ENCODE assay signal across 15 mouse cellular contexts in the genomic region with DNA sequence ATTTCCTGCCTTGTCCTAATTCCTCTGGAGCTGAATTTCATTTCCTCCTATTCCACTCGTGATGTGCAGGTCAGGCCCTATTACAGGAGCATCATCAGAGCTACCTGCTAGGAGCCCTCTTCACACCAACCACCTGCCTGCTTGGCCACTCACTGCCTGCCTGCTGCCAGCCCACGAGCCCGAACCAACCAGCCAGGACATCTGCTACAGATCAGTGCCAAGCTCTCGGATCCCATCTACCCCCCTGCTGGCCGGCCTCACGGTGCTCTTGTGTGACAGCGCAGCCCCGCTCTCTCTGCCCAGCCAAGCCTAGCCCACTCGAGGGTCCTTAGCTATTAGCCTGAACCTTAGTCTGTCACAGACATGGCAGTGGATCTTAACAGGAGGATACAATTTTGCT.
A peak's percentile ranks its signal among the peaks of the same experiment; 100 is the strongest.
DNase-seq lines count a peak whose midpoint lies in the region; ATAC-seq lines count a peak whose summit lies in the region.
"Had no signal": no experiment of that assay in that cellular context is flagged by ENCODE, and none has a peak within 500 bp of the region (broad histone marks: within the 10 kb centered on the region; RNA-seq: fewer than 3 reads in every experiment).

No protein-coding gene starts in this region.

- H3K27ac ChIP-seq in hindbrain, embryonic 14.5 days: no peak overlapping the region
- H3K27ac ChIP-seq in hindbrain, embryonic 11.5 days (ENCODE audit: low read depth, low read length): no peak overlapping the region
- H3K27ac ChIP-seq: embryonic facial prominence, embryonic 12.5 days; heart, embryonic 15.5 days had no signal

- H3K36me3 ChIP-seq in hindbrain, embryonic 14.5 days (replicated peaks; ENCODE audit: control insufficient read depth, insufficient read depth): no peaks in the 10 kb centered on the region
- no peaks in the 10 kb centered on the region for H3K36me3 ChIP-seq in hindbrain, embryonic 11.5 days (ENCODE audit: control insufficient read depth, insufficient read depth, low read length)
- H3K36me3 ChIP-seq in megakaryocyte, embryonic 14.5 days (replicated peaks; ENCODE audit: low read length): no peaks in the 10 kb centered on the region
- H3K36me3 ChIP-seq: embryonic facial prominence, embryonic 12.5 days; G1E; heart, embryonic 15.5 days had no signal

- no peak overlapping the region for H3K9ac ChIP-seq in hindbrain, embryonic 14.5 days
- no peak overlapping the region for H3K9ac ChIP-seq in hindbrain, embryonic 11.5 days (ENCODE audit: low read depth, low read length)
- H3K9ac ChIP-seq: embryonic facial prominence, embryonic 12.5 days; heart, embryonic 15.5 days had no signal

- no peaks in the 10 kb centered on the region for H3K27me3 ChIP-seq in hindbrain, embryonic 14.5 days (ENCODE audit: control insufficient read depth, insufficient read depth, low read length)
- H3K27me3 ChIP-seq in hindbrain, embryonic 11.5 days (ENCODE audit: control insufficient read depth, insufficient read depth, low read length): no peaks in the 10 kb centered on the region
- H3K27me3 ChIP-seq in megakaryocyte, embryonic 14.5 days (replicated peaks): no peaks in the 10 kb centered on the region
- H3K27me3 ChIP-seq: embryonic facial prominence, embryonic 12.5 days; heart, embryonic 15.5 days had no signal

- no peaks in the 10 kb centered on the region for H3K4me1 ChIP-seq in hindbrain, embryonic 14.5 days (replicated peaks; ENCODE audit: control insufficient read depth, insufficient read depth, low read length)
- no peaks in the 10 kb centered on the region for H3K4me1 ChIP-seq in hindbrain, embryonic 11.5 days (replicated peaks; ENCODE audit: control insufficient read depth, insufficient read depth, low read length)
- no peaks in the 10 kb centered on the region for H3K4me1 ChIP-seq in megakaryocyte, embryonic 14.5 days
- H3K4me1 ChIP-seq: embryonic facial prominence, embryonic 12.5 days; heart, embryonic 15.5 days had no signal

- H3K4me2 ChIP-seq in hindbrain, embryonic 14.5 days (replicated peaks): no peak overlapping the region
- no peak overlapping the region for H3K4me2 ChIP-seq in hindbrain, embryonic 11.5 days (replicated peaks; ENCODE audit: low read depth, low read length)
- H3K4me2 ChIP-seq: embryonic facial prominence, embryonic 12.5 days; heart, embryonic 15.5 days had no signal

- WGBS in hindbrain, embryonic 14.5 days: 57% methylated on average over 9 of the region's 9 CpGs
- 72% methylated on average over 9 of the region's 9 CpGs for WGBS in hindbrain, embryonic 11.5 days

- H3K9me3 ChIP-seq in hindbrain, embryonic 14.5 days (ENCODE audit: control insufficient read depth, low read length): no peaks in the 10 kb centered on the region
- H3K9me3 ChIP-seq in hindbrain, embryonic 11.5 days (ENCODE audit: control insufficient read depth, low read length): no peaks in the 10 kb centered on the region
- peaks cover 40% of the 10 kb centered on the region for H3K9me3 ChIP-seq in megakaryocyte, embryonic 14.5 days
- H3K9me3 ChIP-seq: embryonic facial prominence, embryonic 12.5 days; heart, embryonic 15.5 days had no signal

- peak; percentile 60 for ATAC-seq in hindbrain, embryonic 14.5 days (ENCODE audit: low FRiP score)
- ATAC-seq in hindbrain, embryonic 11.5 days (ENCODE audit: low FRiP score): no peak
- no peak for ATAC-seq in megakaryocyte, adult 5-6 weeks (ENCODE audit: poor library complexity, severe bottlenecking)

- no peak overlapping the region for H3K4me3 ChIP-seq in hindbrain, embryonic 14.5 days (replicated peaks; ENCODE audit: low read length)
- H3K4me3 ChIP-seq in hindbrain, embryonic 11.5 days (ENCODE audit: low read depth, low read length): no peak overlapping the region
- peak overlapping the region; percentile 33 for H3K4me3 ChIP-seq in megakaryocyte, embryonic 14.5 days (replicated peaks)
- H3K4me3 ChIP-seq: embryonic facial prominence, embryonic 12.5 days; heart, embryonic 15.5 days had no signal

- DNase-seq in hindbrain, embryonic 14.5 days (ENCODE audit: low spot score): no peak
- DNase-seq in hindbrain, embryonic 11.5 days (ENCODE audit: low spot score): no peak
- peak; percentile 92 to 97 for DNase-seq in cerebellum, adult 18-20 months
- DNase-seq in cerebellum, postnatal 4 days (ENCODE audit: low spot score in 2 of 2): peak; percentile 35 to 72
- DNase-seq in lung, postnatal 14 days: no peak
- DNase-seq in right cerebral cortex, adult 2 months (ENCODE audit: low spot score in 2 of 2): no peak
- DNase-seq: adrenal gland, postnatal 10 days; lung, adult 18-20 months; right cerebral cortex, postnatal 4 days; thymus, adult 2 months had no signal

Comparison
In these comparisons a context has a peak if more than half of its experiments do, and no peak if none do; other contexts are left out.
1. DNase-seq: peak in cerebellum, adult 18-20 months (2 of 2) and cerebellum, postnatal 4 days (2 of 2); none in hindbrain, embryonic 14.5 days (single experiment), hindbrain, embryonic 11.5 days (single experiment), lung, postnatal 14 days (single experiment) and right cerebral cortex, adult 2 months (0 of 2).